Mouse (Mus musculus): ENCODE results near the gene Rad9a. TPM values are rescaled to one million over a fixed set of nuclear protein-coding genes. Genes with fewer than 3 reads are reported as not detected.

The Rad9a gene
- total RNA-seq, 2 experiments from 2014 or later, result 7.2 to 10.1 TPM

DNA sequence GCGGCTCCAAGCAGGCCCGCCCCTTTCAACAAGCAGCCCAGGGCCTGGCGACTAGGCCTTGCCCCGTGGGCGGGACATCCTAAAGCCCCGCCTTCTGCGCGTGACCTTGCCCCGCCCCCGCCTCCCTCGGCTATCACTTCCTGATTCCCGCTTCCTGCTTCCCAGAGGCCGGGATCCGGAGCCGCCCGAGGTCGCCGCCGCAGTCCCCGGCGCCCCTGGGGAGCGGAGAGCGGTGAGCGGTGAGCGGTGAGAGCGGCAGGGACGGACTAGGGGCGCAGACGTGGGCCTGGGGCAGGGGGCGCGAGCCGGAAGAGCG lies 53.0 kb downstream of the Rad9a start, which contains the start of gene Coro1b:
TSS of gene Coro1b (plus strand) at position 129 of the 316 bp plus-strand sequence.
- DNase-seq (ENCODE audit: low spot score in 2 of 2), result peak; percentile 92 to 95

GRCm38 (mm10) chr19:4147782-4148490 lies 53.5 kb downstream of the Rad9a start:
- no peak for DNase-seq (ENCODE audit: low spot score in 2 of 2)

GRCm38 (mm10) chr19:4147022-4147405 lies 54.4 kb downstream of the Rad9a start:
- DNase-seq (ENCODE audit: low spot score in 2 of 2), result no peak

- DNase-seq (ENCODE audit: low spot score in 2 of 2), result no peak
Observed at GRCm38 (mm10) chr19:4146366-4147021, 55.0 kb downstream of the Rad9a start.

GRCm38 (mm10) chr19:4145936-4146335 lies 55.5 kb downstream of the Rad9a start:
- no peak for DNase-seq (ENCODE audit: low spot score in 2 of 2)

Small RNA genes within 50 kb of the gene (microRNA-seq; reads per million reads assigned to microRNA genes)
- 0 reads per million in 2 experiments for gene Gm26115

Other genes starting within 250 kb of the Rad9a start
- under 1 TPM in 1 of 2 experiments, not detected in 1; 0.23 TPM for gene Aldh3b3, start 243.0 kb downstream of the Rad9a start, total RNA-seq (2021)
- gene Aldh3b2, start 229.3 kb downstream of the Rad9a start, total RNA-seq (2021), result 1 to 10 TPM; 1.1 to 1.3 TPM
- gene Acy3, start 215.1 kb downstream of the Rad9a start, total RNA-seq (2021), result 1 to 10 TPM; 2.6 to 5.2 TPM
- not detected for gene Tbx10, start 208.9 kb downstream of the Rad9a start, total RNA-seq (2021)
- 10 to 100 TPM in 1 of 2 experiments, 1 to 10 TPM in 1; 8.9 to 10.8 TPM for gene Nudt8, start 201.1 kb downstream of the Rad9a start, total RNA-seq (2021)
- 1 to 10 TPM; 1.0 to 1.5 TPM for gene Gm49405, start 201.0 kb downstream of the Rad9a start, total RNA-seq (2021)
- gene Doc2g, start 198.3 kb downstream of the Rad9a start, total RNA-seq (2021), result 1 to 10 TPM; 3.5 to 4.9 TPM
- gene Ndufv1, start 188.9 kb downstream of the Rad9a start, total RNA-seq (2021), result 100 to 1,000 TPM; 265 to 266 TPM
- 100 to 1,000 TPM; 353 to 399 TPM for gene Gstp1, start 163.7 kb downstream of the Rad9a start, total RNA-seq (2021)
- 10 to 100 TPM; 40.5 to 55.2 TPM for gene Gstp2, start 155.6 kb downstream of the Rad9a start, total RNA-seq (2021)
- gene Gstp3, start 142.1 kb downstream of the Rad9a start, total RNA-seq (2021), result not detected
- not detected for gene Cabp2, start 120.1 kb downstream of the Rad9a start, total RNA-seq (2021)
- 10 to 100 TPM; 33.6 to 37.3 TPM for gene Cdk2ap2, start 104.5 kb downstream of the Rad9a start, total RNA-seq (2021)
- gene Pitpnm1, start 101.7 kb downstream of the Rad9a start, total RNA-seq (2021), result 100 to 1,000 TPM; 210 to 214 TPM
- 100 to 1,000 TPM; 121 to 126 TPM for gene Aip, start 75.8 kb downstream of the Rad9a start, total RNA-seq (2021)
- gene Gpr152, start 61.9 kb downstream of the Rad9a start, total RNA-seq (2021), result under 1 TPM; 0.12 TPM
- under 1 TPM; 0.26 to 0.63 TPM for gene Cabp4, start 57.6 kb downstream of the Rad9a start, total RNA-seq (2021)
- gene Coro1b, start 53.0 kb downstream of the Rad9a start, total RNA-seq (2021), result 10 to 100 TPM; 77.9 to 81.3 TPM
- 1 to 10 TPM; 1.3 to 2.3 TPM for gene Ptprcap, start 48.1 kb downstream of the Rad9a start, total RNA-seq (2021)
- 10 to 100 TPM; 32.5 to 34.5 TPM for gene Rps6kb2, start 38.3 kb downstream of the Rad9a start, total RNA-seq (2021)
- 1 to 10 TPM; 5.1 to 9.2 TPM for gene Carns1, start 26.2 kb downstream of the Rad9a start, total RNA-seq (2021)
- gene Tbc1d10c, start 10.4 kb downstream of the Rad9a start, total RNA-seq (2021), result 1 to 10 TPM; 1.0 to 1.1 TPM
- 100 to 1,000 TPM; 303 to 333 TPM for gene Ppp1ca, start 9.6 kb downstream of the Rad9a start, total RNA-seq (2021)
- gene Clcf1, start 12.6 kb upstream of the Rad9a start, total RNA-seq (2021), result 1 to 10 TPM; 1.5 to 1.9 TPM
- not detected for gene AC109138.7, start 12.7 kb upstream of the Rad9a start, total RNA-seq (2021)
- gene Pold4, start 30.2 kb upstream of the Rad9a start, total RNA-seq (2021), result 10 to 100 TPM; 13.4 to 18.2 TPM
- 10 to 100 TPM; 49.2 to 52.4 TPM for gene Ssh3, start 67.5 kb upstream of the Rad9a start, total RNA-seq (2021)
- 10 to 100 TPM; 67.2 to 71.2 TPM for gene Ankrd13d, start 81.5 kb upstream of the Rad9a start, total RNA-seq (2021)
- 100 to 1,000 TPM; 224 to 230 TPM for gene Grk2, start 104.6 kb upstream of the Rad9a start, total RNA-seq (2021)
- 10 to 100 TPM; 74.0 to 77.0 TPM for gene Kdm2a, start 196.6 kb upstream of the Rad9a start, total RNA-seq (2021)
- gene Rhod, start 237.8 kb upstream of the Rad9a start, total RNA-seq (2021), result 1 to 10 TPM in 1 of 2 experiments, under 1 TPM in 1; 0.59 to 1.3 TPM